Mouse (Mus musculus) v-Abl transformed pro-B cells (cell line): ENCODE data around the gene Mad2l2.
"Not testable (repeated sequence)": the region's sequence is repeated elsewhere in the genome, so short reads cannot be mapped to it uniquely, and the experiment has no call there.

ENCODE experiments used
- in situ Hi-C, 2 experiments: fragments of 400-800 bp; cut with MboI; formaldehyde crosslinking; loops; one replicate each; pipeline ENCODE4 v1.15.1; 2025; ENCODE audit not compliant: unreplicated experiment in 2 of 2

Gene Mad2l2

GRCm38 (mm10) chr4:148164461-148164860, 34.3 kb downstream of the Mad2l2 start:
- in situ Hi-C loops = loop anchor here in 1 of 2 experiments (5.0 kb wide), 1 partner anchor 202 kb away; no protein-coding TSS in a partner anchor

- in situ Hi-C loops = loop anchor here in 1 of 2 experiments (5.0 kb wide), 1 partner anchor 53 kb away; no protein-coding TSS in a partner anchor
Measured at GRCm38 (mm10) chr4:148165551-148165950, 35.4 kb downstream of the Mad2l2 start.

GRCm38 (mm10) chr4:148166431-148166830, 36.2 kb downstream of the Mad2l2 start:
- in situ Hi-C loops = loop anchor here in 1 of 2 experiments (5.0 kb wide), 1 partner anchor 54 kb away; no protein-coding TSS in a partner anchor

GRCm38 (mm10) chr4:148166986-148167385, 36.8 kb downstream of the Mad2l2 start:
- in situ Hi-C loops = loop anchor here in 1 of 2 experiments (5.0 kb wide), 1 partner anchor 55 kb away; no protein-coding TSS in a partner anchor

- in situ Hi-C loops = loop anchor here in 1 of 2 experiments (5.0 kb wide), 1 partner anchor 56 kb away; no protein-coding TSS in a partner anchor
Measured at GRCm38 (mm10) chr4:148168287-148168686, 38.1 kb downstream of the Mad2l2 start.

GRCm38 (mm10) chr4:148169586-148169985, 39.4 kb downstream of the Mad2l2 start:
- in situ Hi-C loops = loop anchor here in 1 of 2 experiments (5.0 kb wide), 1 partner anchor 57 kb away; no protein-coding TSS in a partner anchor

GRCm38 (mm10) chr4:148170842-148171241, 40.7 kb downstream of the Mad2l2 start:
- in situ Hi-C loops = loop anchor here (5.0 to 10.0 kb wide), 3 partner anchors 256 to 436 kb away; no protein-coding TSS in a partner anchor

- in situ Hi-C loops = loop anchor here (5.0 to 10.0 kb wide), 3 partner anchors 256 to 436 kb away; no protein-coding TSS in a partner anchor
Measured at GRCm38 (mm10) chr4:148171261-148171660, 41.1 kb downstream of the Mad2l2 start.

GRCm38 (mm10) chr4:148173811-148174494, 43.8 kb downstream of the Mad2l2 start:
- in situ Hi-C loops = loop anchor here (5.0 to 10.0 kb wide), 3 partner anchors 253 to 433 kb away; no protein-coding TSS in a partner anchor

- in situ Hi-C loops = loop anchor here (5.0 to 10.0 kb wide), 3 partner anchors 253 to 433 kb away; no protein-coding TSS in a partner anchor
Measured at GRCm38 (mm10) chr4:148174495-148174862, 44.3 kb downstream of the Mad2l2 start.

GRCm38 (mm10) chr4:148176603-148177002, 46.4 kb downstream of the Mad2l2 start:
- in situ Hi-C loops = loop anchor here in 1 of 2 experiments (10.0 kb wide), 1 partner anchor 288 kb away; no protein-coding TSS in a partner anchor

GRCm38 (mm10) chr4:148177716-148178115, 47.5 kb downstream of the Mad2l2 start:
- in situ Hi-C loops = loop anchor here in 1 of 2 experiments (10.0 kb wide), 1 partner anchor 287 kb away; no protein-coding TSS in a partner anchor

GRCm38 (mm10) chr4:148181483-148181882, 51.3 kb downstream of the Mad2l2 start:
- in situ Hi-C loops = no loop called here

GRCm38 (mm10) chr4:148182363-148182762, 52.2 kb downstream of the Mad2l2 start:
- in situ Hi-C loops = no loop called here

GRCm38 (mm10) chr4:148184564-148184963, 54.4 kb downstream of the Mad2l2 start:
- in situ Hi-C loops = no loop called here

GRCm38 (mm10) chr4:148185819-148186218, 55.6 kb downstream of the Mad2l2 start:
- in situ Hi-C loops = no loop called here

- in situ Hi-C loops = not testable (repeated sequence)
Measured at GRCm38 (mm10) chr4:148188767-148189166, 58.6 kb downstream of the Mad2l2 start.

- in situ Hi-C loops = no loop called here
Measured at GRCm38 (mm10) chr4:148192707-148193245, 62.6 kb downstream of the Mad2l2 start.

GRCm38 (mm10) chr4:148194400-148194799, 64.2 kb downstream of the Mad2l2 start:
- in situ Hi-C loops = no loop called here
